Mouse (Mus musculus): ENCODE measurements around the gene Trim27. TPM values are rescaled to one million over a fixed set of nuclear protein-coding genes. Genes with fewer than 3 reads are reported as not detected.

Trim27 gene
- total RNA-seq, 2 experiments from 2014 or later = 43.6 to 50.7 TPM

DNA sequence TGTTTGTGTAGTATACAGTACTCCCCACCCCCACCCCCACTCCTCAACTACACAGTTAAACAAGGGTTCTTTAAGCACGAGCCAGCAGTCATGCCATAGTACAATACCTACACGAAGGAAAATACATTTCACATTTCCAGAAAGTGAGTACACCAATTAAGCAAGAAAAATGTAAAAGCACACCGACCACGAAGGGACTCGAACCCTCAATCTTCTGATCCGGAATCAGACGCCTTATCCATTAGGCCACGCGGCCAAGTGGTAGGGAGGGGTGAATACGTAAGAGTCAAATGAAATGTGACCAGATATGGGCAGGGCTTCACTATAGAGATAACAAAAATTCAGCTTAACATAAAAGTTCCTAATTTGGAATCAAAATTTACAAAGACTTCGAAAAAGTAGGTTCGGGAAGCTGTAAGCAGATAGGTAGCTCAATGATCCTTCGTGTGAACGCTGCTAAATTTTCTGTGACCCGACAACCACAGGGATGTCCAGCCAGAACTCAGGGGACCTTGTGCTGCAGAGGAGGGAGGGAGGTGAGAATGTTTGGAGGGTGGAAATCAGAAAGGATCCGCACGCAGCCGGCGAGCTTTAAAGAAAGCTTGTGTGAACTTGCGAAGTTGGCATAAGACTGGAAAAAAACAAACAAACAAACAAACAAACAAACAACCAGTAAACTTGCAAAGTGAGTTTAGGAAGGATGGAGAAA lies 36.2 kb downstream of the Trim27 start:
- DNase-seq (ENCODE audit: low spot score in 2 of 2) = peak; percentile 80 to 86

DNA sequence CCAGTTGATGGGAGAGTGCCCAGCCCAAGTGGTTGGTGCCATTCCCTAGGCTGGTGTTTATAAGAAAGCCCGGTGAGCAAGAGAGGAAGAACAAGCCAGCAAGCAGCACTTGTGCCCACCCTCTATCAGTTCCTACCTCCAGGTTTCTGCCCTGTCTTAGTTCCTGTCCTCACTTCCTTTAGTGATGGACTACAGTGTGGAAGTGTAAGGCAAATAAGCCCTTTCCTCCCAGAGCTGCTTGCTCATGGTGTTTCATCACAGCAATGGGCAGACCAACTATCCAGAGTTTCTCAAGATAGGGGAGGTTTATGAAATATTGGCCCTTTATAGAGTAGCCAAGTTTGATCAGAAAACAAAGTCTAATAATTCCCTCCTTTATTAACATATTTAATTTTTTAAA lies 37.5 kb downstream of the Trim27 start:
- no peak for DNase-seq (ENCODE audit: low spot score in 2 of 2)

DNA sequence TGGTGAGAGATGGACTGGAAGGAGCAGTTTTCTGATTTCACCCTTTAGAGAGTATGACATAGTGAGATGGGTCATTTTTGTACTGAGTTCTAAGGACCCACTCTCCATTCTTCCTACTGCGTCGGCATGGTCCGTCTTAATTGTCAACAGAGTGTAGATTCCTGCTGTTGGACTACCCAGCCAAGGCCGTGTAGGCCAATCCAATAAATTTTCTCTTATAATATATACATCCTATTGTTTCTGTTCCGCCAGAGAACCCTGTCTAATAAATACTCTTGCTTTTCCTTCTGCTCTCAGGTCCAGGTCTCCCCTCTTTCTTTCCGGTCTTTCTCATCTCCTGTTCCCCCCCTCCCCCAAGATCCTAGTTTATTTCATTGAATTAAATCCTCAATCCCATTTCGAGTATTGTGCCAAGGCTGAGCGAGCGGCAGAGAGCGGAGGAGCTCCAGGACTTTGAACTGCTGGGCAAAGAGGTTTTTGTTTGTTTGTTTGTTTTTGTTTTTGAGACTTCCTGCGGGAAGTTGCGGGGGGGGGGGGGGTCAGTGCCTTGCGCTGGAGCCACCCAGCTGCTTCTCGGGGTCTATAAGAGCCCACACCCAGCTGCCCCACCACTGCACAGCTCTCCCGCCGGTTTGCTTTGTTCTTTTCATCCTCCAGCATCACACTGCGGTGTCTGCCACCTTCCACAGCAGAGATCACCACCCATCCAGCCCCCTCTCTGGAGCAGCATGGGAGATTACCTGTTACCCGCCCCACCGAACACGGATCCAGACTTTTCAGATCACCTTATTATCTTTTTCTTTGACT lies 42.6 kb downstream of the Trim27 start:
- no peak for DNase-seq (ENCODE audit: low spot score in 2 of 2)

DNA sequence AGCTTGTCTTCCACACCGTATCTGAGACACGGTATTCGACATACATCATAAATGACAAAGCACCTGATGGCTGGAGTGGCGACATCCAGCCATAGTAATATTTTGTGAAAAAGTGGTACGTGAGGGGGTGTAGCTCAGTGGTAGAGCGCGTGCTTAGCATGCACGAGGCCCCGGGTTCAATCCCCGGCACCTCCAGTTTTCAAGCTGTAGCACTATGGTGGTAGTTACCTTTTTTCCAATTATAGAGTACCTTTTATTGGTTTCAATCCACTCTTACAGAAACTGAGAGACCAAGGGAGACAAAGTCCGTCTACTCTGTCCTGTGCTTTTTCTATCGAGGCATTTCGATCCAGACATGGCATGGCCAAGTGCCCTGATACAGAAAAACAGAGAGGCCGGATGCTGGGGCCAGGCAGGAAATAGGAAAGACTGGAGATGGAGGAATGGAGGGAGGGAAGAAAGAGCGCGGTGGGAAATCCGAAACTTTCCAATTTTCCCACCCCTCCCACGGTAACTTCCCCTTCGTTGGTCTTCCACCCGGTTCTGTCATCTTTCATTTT lies 43.3 kb downstream of the Trim27 start:
- peak; percentile 93 to 94 for DNase-seq (ENCODE audit: low spot score in 2 of 2)

DNA sequence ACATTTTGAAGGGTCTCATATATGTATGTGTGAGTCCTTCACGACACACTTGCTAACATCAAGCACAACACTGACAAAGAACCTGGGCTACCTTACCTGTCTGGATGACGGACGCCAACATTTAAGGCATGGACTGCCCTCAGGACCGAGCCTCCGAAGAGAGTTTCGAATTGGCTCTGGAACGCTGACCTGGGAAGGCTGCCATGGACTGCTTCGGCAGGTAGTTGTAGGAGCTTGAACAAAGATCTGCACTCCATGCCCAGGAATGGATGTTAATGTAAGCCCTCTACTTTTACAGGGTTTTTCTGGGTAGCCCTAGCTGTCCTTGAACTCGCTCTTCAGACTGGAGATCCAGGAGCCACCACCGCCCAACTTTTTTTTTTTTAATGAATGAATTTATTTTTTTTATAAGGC lies 44.0 kb downstream of the Trim27 start:
- no peak for DNase-seq (ENCODE audit: low spot score in 2 of 2)

DNA sequence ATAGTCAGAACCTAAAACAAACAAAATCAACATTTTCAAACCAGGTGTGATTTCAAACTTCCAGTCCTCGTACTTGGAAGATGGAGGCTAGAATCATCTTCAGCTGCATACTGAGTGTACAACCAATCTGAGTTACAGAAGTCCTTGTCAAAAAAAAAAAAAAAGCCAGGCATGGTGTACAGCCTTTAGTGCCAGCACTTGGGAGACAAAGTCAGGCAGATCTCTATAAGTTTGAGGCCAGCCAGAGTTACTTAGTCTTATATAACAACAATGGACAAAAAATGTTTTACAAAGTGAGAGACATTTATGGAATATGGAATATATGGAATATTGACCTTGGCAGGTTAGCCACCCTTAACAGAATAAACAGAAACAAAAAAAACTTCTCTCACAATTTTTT lies 45.1 kb downstream of the Trim27 start:
- no peak for DNase-seq (ENCODE audit: low spot score in 2 of 2)

DNA sequence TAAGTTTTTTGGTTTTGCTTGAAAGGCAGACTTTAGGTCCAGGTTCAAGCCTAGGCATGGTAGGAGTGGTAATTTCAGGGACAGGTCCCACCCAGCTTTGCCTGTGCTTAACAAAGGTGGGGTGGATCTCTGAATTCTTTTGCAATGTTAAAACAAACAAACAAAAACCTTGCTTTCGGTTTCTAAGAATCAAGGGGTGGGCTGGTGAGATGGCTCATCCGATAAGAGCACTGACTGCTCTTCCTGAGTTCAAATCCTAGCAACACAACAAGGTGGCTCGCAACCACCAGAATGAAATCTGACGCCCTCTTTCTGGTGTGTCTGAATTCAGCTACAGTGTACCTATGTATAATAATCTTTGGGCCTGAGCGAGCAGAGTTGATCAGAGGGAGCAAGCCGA lies 46.0 kb downstream of the Trim27 start:
- no peak for DNase-seq (ENCODE audit: low spot score in 2 of 2)

DNA sequence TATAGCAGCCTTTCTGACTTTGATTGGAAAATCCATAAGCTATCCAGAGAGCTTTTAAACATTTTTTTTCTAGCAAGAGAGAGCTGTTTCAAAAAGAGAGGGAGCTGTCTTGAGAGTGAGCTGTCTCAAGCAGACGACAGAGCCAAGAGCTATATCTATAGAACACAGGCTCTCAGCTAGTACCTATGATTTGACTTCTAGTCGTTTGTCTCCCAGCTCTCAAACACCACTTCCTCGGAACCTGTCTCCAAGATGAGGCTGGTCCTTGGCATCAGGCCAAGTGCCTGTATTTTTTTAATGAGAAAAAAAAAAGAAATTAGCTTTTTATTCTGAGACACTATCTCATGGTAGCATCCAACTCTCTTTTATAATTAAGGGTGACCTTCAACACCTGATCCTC lies 46.8 kb downstream of the Trim27 start:
- DNase-seq (ENCODE audit: low spot score in 2 of 2) = no peak

DNA sequence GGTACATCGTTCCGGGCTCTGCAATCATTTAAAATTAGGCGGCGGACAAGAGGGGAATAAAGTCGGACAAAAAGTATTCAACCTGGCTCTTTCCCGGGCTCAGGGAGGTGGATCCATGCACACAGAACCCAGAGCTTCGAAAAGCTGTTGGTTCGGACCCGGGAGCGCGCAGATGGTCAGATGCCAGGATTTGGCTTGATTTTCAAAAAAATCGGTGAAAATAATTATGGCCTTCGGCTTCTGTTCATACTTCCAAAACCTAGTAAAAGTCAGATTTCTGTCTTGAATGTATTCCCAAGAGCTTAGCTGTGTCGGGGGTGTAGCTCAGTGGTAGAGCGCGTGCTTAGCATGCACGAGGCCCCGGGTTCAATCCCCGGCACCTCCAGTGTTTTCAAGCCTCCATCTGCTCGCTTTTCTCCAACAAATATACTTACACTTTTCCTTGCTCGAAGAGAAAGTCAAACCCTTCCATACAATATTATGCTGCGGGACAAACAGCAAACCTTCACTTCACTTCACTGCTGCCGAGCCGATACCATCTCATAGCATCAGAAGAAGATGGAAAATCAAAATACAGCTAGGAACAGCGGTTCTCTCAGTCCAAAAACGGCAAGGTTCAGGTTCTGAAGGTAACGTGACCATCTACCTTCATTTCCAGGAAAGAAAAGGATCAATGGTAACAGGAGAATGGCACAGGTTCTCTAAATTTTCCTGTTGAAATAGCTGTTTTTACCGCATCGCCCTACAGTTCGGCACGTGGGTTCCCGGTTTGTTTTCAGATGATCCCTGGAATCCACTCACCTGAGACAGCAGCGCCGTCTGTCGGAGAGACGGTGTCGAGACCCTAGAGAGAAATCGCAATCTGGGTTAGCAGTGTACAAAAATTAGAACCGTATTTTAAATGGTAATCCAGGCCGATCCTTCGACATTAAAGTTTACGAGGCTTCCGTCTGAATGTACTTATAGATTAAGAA lies 54.8 kb downstream of the Trim27 start:
- DNase-seq (ENCODE audit: low spot score in 2 of 2) = peak; percentile 74 to 88

DNA sequence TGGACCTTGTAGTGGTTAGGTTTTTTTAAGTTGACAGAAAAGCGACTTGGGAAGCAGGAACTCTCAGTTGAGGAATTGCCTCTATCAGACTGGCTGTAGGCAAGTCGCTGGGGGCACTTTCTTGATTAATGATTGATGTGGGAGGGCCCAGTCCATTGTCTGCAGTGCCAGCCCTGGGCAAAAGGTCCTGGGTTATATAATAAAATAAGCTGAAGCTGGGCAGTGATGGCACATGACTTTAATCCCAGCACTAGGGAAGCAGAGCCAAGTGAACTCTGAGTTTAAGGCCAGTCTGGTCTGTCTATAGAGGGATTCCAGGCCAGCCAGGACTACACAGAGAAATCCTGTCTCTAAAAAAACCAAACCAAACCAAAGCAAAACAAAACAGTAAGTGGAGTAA lies 57.5 kb downstream of the Trim27 start:
- DNase-seq (ENCODE audit: low spot score in 2 of 2) = no peak

DNA sequence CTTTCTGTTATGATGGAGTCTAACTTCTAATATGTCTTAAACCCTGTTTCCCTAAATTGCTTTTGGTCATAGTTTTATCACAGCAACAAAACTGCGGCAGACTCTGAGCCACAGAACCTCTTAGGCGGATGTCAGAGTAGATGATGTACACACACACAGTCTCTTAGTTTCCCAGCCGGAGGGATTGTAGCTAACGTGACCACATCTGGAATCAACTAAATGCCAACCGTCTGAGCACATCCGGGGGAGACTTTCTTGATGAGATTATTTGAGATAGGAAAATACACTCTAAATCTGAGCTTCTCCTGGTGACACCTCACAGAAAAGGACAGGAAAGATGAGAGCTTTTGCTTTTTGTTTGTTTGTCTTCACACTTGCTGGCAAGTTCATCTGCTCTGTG lies 57.9 kb downstream of the Trim27 start:
- no peak for DNase-seq (ENCODE audit: low spot score in 2 of 2)

DNA sequence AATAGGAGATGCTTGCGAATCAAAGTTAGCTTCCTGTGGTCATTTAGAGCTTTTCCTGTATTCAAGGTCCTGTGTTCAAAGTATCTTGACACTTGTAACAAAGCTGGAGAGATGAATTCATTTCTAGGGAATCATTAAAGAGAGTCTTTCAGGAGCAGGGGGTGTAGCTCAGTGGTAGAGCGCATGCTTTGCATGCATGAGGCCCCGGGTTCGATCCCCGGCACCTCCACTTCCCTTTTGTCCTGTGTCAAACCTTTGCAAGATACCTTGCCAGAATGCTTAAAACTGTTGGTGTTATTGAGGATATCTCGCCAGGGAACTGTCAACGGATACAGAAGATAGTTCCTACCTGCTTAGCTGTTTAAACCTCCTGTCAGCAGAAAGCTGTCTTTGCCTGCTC lies 61.5 kb downstream of the Trim27 start:
- peak in 1 of 2 experiments; percentile 49 for DNase-seq (ENCODE audit: low spot score in 2 of 2)

DNA sequence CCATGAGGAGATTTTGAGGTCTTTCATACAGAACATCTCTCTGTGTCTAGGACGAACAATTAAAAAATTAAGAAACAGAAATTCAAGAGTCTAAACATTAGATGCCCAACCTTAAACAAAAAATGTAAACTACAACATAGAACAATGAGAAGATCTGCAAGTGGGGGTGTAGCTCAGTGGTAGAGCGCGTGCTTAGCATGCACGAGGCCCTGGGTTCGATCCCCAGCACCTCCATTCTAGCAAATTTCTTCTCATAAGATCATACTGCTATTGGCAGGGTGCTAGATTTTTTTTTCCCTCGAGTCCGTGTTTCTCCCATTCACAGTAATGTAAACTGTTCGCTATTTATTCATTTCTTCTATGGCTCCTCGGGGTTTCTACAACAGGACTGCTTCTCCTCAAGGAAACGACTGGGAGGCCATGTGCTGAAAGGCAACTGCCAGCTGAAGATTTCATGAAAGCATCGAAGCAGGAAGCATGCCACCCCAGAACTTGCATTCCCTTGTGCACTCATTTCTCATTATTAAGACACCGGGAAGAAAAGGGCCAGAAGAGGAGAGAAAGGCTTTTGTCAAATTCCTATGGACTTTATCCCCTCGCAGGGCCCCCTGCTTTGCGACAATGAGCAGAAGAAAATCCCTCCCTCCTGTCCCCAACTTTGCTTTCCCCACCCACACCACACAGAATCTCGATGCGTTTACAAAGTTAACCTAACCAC lies 63.3 kb downstream of the Trim27 start:
- no peak for DNase-seq (ENCODE audit: low spot score in 2 of 2)

DNA sequence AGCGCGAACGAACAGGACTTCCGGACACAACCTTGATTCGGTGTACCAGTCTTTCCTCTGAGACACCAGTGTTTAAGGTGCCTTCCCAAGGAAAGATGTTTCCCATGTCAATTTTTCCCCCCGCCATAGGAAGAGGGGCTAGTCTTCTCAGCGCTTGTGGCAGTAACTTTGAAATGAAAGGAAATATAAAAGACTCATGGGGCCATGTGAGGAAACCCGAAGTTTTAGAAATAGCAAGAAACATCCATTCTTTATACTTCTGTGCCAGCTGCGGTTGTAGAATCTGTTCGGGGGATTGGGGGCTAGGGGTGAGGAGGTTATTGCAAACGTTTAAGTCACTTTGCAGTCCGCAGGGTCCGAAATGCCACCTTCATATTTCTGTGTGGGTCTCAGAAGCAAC lies 64.0 kb downstream of the Trim27 start:
- DNase-seq (ENCODE audit: low spot score in 2 of 2) = no peak

DNA sequence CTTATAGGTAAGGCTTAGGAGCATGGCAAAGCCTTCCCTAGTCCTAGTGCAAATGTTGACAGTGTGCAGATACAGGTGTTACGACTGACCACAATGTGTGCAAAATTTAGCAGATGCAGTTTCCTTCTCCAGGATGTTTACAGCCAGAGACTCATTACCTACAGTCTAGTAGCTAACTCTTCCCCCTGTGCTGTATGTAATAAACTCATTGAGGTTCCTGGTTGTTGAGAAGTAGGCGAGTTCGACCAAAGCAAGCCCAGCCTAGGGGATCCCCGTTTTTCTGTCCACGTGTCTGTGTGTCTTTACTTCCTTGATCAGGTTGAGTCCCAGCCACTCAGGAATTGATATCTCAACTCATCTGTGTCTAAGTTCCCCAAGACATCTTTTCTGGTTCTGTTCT lies 64.8 kb downstream of the Trim27 start:
- DNase-seq (ENCODE audit: low spot score in 2 of 2) = no peak

Other genes starting within 250 kb of the Trim27 start
- not detected for gene Olfr1370, start 104.5 kb upstream of the Trim27 start, total RNA-seq (2021)
- gene Olfr1369-ps1, start 68.0 kb upstream of the Trim27 start, total RNA-seq (2021) = not detected
- gene Olfr263, start 49.8 kb upstream of the Trim27 start, total RNA-seq (2021) = not detected
- gene Olfr1368, start 33.6 kb upstream of the Trim27 start, total RNA-seq (2021) = not detected
- gene Gpx5, start 113.3 kb downstream of the Trim27 start, total RNA-seq (2021) = not detected
- not detected for gene Gpx6, start 132.7 kb downstream of the Trim27 start, total RNA-seq (2021)
- gene Olfr1367, start 167.5 kb downstream of the Trim27 start, total RNA-seq (2021) = not detected
- gene Zscan12, start 183.4 kb downstream of the Trim27 start, total RNA-seq (2021) = 10 to 100 TPM in 1 of 2 experiments, 1 to 10 TPM in 1; 9.9 to 10.2 TPM
- gene Zkscan3, start 223.3 kb downstream of the Trim27 start, total RNA-seq (2021) = 10 to 100 TPM; 41.7 to 42.0 TPM

All from layer of hippocampus, postnatal 10 days (tissue).